Mouse (Mus musculus): ENCODE data around the gene Ctnnd2.
"Not testable (repeated sequence)": the region's sequence is repeated elsewhere in the genome, so short reads cannot be mapped to it uniquely, and the experiment has no call there.

The Ctnnd2 gene

DNA sequence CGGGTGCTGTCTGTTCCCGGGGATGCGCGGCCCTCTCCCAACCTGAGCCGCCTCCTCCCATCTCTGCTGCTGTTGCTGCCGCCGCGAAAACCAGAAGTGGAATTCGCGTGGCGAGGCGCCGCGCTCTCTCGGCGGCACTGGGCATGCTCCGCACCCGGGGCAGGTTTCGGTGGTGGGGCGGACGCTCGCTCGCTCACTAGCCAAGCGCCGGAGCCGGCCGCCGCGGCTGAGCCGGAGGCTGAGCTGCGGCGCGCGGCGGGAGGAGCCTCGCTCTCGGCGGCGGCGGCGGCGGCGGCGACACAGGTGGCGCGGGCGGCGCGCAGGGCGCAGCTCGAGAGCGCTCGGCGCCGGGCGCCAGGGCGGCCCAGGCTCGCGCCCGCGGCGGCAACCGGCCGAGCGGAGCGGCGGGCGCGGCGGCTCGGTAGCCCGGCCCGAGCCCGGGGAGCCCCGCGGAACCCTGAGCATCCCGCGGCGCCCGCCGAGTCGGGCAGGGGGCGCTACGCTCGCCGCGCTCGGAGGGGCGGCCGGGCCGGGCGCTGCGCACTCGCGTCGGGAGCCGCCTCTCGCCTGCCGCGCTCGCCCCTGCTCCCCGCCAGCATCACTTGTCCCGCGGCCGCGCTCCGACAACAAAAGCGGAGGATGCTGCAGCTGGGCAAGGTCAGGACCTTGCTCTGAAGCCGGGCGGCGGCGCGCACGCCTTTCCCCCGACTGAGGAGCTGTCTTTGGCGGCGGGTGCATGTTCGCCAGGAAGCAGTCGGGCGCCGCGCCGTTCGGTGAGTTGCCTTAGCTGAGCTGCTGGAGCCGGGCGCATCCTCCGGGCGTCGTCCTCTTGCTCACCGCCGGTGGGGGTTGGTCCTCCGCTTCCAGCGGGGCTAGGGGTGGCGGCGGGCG, at the start of gene Ctnnd2:
Ctnnd2 (plus strand) TSS at position 203 of the 891 bp plus-strand sequence.
- peak; percentile 4 to 6 for DNase-seq

DNA sequence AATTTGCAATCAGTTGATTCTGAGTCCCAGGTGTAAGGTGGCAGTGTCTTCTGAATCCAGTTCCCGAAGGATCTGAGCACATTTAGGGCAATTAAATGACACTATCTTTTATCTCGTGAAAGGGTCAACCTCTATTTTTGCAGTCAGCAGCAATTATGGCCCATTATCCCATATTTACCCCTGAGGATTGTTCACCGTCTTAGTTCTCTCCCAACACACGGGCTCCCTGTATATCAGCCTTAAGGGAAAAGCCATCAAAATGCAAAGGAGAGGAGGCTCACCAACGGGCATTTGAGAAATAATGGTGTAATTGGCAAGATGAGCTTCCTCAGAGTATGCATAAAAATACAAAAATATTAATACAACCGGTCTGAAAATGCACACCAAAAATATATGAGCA, 41.7 kb upstream of the Ctnnd2 start:
- DNase-seq = no peak

DNA sequence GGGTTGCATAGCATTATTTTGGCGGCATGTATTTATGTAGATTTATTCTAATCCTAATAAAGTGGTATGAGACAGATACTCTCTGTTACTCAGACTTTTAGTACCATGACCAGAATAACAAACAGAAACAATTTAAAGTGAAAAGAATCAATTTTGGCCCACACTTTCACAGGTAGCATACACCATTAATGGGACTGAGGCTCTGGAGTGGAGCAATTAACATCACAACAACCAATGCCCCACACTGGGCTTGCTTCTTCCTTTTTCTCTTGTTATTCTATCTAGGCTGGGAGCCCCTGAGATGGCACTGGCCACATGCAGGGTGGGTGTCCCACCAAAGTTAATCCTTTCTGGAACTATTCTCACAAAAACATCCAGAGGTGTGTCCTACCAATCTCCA, 32.8 kb upstream of the Ctnnd2 start:
- DNase-seq = not testable (repeated sequence)

DNA sequence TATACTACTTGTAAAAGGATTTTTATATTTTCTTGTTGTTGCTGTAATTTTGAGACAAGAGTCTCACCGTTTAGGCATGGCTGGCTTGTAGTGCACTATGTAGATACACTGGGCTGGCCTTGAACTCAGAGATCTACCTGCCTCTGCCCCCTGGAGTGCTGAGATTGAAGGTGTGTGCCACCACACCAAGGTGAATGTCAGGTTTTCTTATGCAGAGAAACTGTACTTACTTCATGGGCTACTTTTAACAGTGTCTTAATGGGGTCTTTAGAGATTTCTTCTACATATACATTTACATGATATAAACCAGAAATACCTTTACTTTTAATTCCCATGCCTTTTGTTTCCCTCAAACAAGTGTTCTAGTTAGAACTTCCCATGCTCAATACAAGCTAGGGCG, 27.0 kb upstream of the Ctnnd2 start:
- DNase-seq = no peak

DNA sequence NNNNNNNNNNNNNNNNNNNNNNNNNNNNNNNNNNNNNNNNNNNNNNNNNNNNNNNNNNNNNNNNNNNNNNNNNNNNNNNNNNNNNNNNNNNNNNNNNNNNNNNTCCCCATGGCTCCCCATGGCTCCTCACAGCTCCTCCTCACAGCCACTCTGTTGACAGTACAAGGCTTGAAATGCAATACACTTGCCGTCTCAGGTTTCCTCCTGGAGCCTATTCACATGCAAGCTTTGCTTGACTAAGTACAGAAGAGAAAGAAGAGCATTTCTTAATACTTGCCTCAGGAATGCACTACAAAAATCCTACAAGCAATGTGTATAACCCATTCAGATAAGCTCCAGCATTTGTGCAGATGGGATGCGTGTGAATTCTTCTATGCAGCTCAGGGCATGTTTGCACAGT, 20.2 kb upstream of the Ctnnd2 start:
- no peak for DNase-seq

DNA sequence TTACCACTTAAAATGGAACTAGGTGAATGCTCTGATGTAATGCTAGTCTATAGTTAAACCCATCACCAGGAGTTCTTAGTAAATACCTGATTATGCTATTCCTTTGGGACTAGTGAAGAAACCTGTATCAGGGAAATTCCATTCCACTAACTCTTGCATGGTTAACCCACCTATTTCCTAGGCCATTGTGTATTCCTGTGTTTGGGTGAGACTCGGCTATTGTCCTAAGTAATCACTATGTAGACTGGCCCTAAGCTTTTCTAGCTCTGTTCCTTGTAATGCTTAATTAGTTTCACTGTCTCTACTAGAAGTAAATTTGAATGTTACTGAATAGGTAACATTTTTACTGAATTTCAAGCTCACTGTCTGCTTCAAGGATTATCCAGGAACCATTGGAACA, 14.4 kb upstream of the Ctnnd2 start:
- DNase-seq = no peak

GRCm38 (mm10) chr15:30170031-30170430, 2.4 kb upstream of the Ctnnd2 start:
- no peak for DNase-seq

GRCm38 (mm10) chr15:30171493-30172195, 749 bp upstream of the Ctnnd2 start:
- DNase-seq = no peak

DNA sequence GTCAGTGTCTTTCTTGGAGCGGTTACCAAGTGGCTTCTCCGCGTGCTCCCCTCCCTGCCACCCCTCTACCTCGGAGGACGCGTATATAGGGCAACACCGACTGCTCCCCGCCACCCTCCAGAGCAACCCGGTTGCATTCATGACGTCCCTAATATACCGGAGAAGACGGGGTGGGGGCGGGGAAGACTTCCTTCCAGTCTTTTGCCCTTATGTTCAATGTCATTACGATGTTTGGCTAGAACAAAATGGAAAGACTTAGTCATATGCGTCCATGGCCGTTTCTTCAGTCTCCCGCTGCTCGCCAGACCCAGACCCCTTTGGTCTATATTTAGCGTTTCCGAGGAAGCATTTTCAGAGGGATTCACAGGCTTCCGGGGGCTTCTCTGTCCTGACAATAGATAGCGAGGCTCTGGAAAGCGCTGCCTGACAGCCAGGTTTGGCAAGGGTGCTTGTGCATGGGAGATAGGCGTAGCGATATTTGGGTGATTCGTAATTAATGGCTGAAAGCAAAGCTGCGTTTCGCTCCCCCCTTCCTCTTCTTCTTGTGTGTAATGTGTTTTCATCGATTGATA, 1.1 kb downstream of the Ctnnd2 start:
- no peak for DNase-seq

GRCm38 (mm10) chr15:30174321-30174720, 1.9 kb downstream of the Ctnnd2 start:
- no peak for DNase-seq

GRCm38 (mm10) chr15:30184020-30184419, 11.6 kb downstream of the Ctnnd2 start:
- no peak for DNase-seq

DNA sequence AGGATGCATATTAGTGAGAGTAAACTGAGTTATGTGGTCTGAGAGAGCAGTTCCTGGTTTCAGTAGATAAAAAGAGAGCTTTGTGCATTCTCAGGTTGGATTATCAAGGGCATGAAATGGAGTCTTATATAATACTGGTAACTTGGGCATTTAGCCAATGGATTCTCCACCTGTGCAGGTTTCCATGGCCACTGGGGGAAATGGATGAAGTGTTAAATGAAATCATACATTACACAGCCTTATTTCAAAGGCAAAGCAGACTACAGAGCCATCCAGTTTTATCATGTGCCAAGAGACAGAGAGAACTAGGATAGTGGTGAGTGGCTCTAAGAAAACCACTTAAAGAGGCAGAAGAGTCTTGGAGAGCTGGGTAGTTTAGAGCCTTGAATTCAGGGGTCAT, 18.5 kb downstream of the Ctnnd2 start:
- DNase-seq = no peak

GRCm38 (mm10) chr15:30191931-30192668, 19.7 kb downstream of the Ctnnd2 start:
- DNase-seq = no peak

DNA sequence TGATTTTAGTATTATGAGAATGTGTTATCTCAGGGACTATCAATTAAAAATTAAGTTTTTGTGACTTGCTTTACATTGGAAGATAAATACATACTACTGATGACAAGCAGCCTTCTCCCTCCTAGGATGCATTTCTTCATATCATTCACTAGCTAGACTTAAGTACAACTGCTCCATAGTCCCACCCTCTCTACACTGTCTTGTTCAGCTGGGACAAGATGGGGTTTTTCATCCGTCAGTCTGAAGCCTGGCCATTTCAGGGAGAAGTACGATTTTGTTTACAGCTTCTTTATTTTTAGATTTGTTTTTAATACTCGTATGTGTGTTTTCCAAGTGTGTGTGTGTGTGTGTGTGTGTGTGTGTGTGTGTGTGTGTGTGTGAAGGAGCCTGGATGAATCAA, 26.0 kb downstream of the Ctnnd2 start:
- DNase-seq = no peak

- no peak for DNase-seq
Measured at GRCm38 (mm10) chr15:30199785-30200184, 27.4 kb downstream of the Ctnnd2 start.

- DNase-seq = no peak
Measured at GRCm38 (mm10) chr15:30201211-30201610, 28.8 kb downstream of the Ctnnd2 start.

DNA sequence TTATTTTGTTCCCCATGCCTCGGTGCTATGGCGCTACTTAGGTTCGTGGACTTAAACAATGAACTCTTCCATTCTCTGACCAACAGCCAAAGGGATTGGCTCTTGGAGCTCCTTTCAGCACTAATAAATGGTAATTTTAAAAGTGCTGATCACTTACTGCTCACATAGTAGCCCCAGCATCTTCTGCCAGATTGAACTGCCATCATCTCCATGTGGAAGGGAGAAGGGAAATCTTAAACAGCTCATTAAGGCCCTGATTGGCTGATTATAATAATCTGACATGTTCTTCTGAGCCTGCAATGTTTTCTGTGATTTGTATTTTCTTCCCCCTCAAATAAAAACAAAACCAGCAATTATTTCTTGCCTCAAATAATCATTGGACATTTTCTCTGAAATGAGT, 29.2 kb downstream of the Ctnnd2 start:
- DNase-seq = no peak

GRCm38 (mm10) chr15:30212746-30213145, 40.4 kb downstream of the Ctnnd2 start:
- no peak for DNase-seq

DNA sequence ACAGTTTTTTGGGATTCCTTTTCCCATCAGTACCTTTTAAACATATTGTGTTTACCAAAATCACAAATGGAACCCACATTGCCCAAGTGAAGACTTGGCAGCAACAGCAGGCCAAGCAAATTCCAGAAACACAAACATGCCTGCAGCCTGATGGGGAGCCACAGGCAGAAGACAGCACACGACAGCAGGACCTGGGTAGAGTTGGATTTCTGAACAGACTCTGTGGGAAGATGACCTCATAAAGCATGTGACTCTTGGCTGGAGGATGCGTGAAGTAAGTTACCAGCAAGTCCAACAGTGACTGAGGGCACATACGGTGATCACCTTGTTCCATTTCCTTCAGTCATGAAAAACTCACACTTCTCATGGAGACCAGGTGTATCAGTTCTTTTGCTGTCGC, 43.5 kb downstream of the Ctnnd2 start:
- DNase-seq = no peak

DNA sequence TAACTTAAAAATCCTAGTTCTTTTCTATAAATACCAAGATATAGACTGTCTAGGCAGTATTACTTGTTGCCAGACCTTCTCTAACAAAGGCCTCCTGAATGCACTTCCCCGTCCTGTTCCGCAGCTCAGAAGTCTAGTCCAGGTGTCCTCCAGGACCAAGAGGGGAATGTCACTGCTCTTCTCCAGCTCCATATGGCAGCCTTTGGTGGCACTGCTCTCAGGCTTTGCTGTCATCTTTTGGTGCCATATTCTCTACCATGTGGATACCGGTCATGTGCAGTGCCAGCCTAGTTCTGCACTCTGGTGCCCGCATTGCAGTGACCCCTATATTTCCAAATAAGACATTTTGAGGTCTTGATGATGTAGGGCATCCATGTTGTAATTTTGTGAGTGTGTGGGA, 56.7 kb downstream of the Ctnnd2 start:
- DNase-seq = no peak

DNA sequence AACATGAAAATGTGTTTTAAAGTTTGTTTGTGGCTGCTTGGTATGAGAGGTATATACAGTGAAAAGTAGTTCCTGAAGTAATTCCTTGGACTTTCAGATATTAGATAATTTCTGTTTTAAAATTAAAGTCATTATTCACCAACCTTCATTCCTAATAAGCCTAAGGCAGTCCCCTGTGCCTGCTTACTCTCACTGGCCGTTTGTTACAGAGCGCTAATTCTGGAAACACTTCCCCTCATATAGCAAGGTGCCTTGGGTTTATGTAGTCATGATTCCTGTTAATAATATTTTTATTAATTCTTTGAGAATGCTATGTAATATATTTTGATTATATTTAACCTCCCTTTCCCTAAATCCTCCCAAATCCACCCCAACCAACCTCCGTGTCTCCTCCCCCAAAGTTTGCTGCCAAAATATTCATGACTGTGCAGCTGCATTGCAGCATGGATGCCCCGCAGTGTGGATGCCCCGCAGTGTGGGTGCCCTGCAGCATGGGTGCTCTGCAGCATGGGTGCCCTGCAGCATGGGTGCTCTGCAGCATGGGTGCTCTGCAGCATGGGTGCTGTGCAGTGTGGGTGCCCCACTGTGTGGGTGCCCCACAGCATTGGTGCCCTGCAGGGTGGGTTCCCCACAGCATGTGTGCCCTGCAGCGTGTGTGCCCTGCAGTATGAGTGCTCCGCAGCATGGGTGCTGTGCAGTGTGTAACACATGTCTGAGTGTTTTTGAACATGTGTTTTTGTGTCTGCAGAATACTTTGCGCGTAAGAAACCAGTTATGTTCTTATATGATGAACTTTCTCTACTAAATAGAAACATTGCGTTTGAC, 63.0 kb downstream of the Ctnnd2 start:
- DNase-seq = no peak

GRCm38 (mm10) chr15:30240881-30241280, 68.5 kb downstream of the Ctnnd2 start:
- no peak for DNase-seq

Measured in thymus, postnatal 36 days (tissue).